Mouse (Mus musculus) E14TG2a.4 (cell line): Measurements from ENCODE around the gene Tuba1b.
A peak's percentile ranks its signal among the peaks of the same experiment; 100 is the strongest.
"Not testable (repeated sequence)": the region's sequence is repeated elsewhere in the genome, so short reads cannot be mapped to it uniquely, and the experiment has no call there.

Experiments used
- H3K27me3 ChIP-seq: 2 replicates; pipeline ENCODE4 v1.6.1; 2014; ENCODE audit warnings: low read length, control low read depth; ENCODE audit not compliant: insufficient read depth
- H3K36me3 ChIP-seq: 2 replicates; pipeline ENCODE4 v1.6.1; 2014; ENCODE audit warnings: low read length, control low read depth; ENCODE audit not compliant: insufficient read depth
- H3K4me1 ChIP-seq: replicated peaks from 2 replicates; pipeline ENCODE4 v1.6.1; 2014; ENCODE audit warnings: low read depth, low read length, control low read depth
- H3K4me3 ChIP-seq: replicated peaks from 2 replicates; pipeline ENCODE4 v1.5.1; 2014; ENCODE audit warnings: mild to moderate bottlenecking, low read length
- H3K9me3 ChIP-seq: 2 replicates; pipeline ENCODE4 v1.6.1; 2014; ENCODE audit warnings: low read length, control low read depth
- CTCF ChIP-seq: conservative IDR thresholded peaks from 2 replicates; pipeline ENCODE4 v1.5.1; 2014; ENCODE audit warnings: low read length
- NANOG ChIP-seq: IDR thresholded peaks from 2 replicates; pipeline ENCODE4 v1.6.1; 2014; ENCODE audit warnings: borderline replicate concordance, low read length, mixed read lengths
- POU5F1 ChIP-seq: IDR thresholded peaks from 2 replicates; pipeline ENCODE4 v1.6.1; 2014; ENCODE audit warnings: low read length, borderline replicate concordance

Gene Tuba1b

DNA sequence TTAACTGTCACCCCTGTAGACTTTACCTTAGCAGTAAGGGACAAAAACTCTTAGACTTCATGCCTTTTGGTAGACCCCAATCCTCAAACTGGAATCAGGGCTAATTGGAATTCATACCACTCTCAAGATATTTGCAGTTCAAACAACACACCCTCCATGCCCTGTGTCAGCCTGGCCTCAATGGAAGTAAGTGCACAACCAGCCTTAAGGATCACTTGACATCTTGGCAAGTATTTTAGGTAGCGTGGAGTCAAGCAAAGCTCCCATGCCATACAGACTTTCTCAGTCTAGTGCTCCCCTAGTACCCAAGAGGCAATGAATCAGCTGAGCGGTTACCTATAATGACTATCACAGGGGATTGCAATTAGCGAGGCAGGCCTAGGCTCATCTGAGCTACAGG, 3.4 kb downstream of the Tuba1b start:
- peaks cover 26% of the 10 kb centered on the region for H3K36me3 ChIP-seq
- no peak for TF ChIP-seq NANOG
- TF ChIP-seq CTCF: no peak
- TF ChIP-seq POU5F1: no peak
- H3K9me3 ChIP-seq: 0 out of 2 replicates have a peak, but pooled peaks cover 5% of the 10 kb centered on the region
- H3K4me3 ChIP-seq: no peak overlapping the region; the same call in 1 of the 2 replicates
- H3K4me1 ChIP-seq: peaks cover 36% of the 10 kb centered on the region
- no peaks in the 10 kb centered on the region for H3K27me3 ChIP-seq

DNA sequence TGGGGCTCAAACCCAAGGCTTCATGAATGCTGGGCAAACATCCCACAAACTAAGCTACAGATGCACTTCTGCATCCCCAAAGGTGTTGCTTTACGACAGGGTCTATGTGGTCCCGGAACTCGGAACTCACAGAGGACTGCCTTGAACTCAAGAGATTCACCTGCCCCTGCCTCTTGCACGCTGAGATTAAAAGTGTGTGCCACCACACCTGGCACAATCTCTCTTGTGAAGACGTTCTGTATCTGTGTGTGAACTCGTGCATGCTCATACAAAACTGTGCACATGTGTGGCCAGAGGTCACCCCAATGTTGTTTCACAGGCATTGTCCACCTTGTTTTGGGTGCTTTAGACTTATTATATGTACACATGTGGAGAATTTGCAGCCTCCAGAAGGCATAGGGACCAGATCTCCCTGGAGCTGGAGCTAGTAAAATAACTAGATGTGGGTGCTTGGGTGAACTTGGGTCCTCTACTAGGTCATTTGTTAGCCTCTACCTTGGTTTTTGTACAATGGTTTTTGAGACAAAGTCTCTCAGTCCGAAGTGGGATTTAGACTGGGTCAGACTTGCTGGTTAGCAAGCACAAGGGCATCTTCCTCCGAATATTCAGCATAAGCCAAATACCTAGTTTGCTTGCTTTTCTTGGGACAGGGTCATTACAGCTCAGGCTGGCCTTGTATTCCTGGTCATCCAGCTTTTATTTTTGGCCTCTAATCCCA, 4.2 kb downstream of the Tuba1b start:
- Histone ChIP-seq H3K36me3 (peaks cover 26% of the 10 kb centered on the region), H3K9me3 (0 out of 2 replicates have a peak, but pooled peaks cover 6% of the 10 kb centered on the region), H3K4me3 (no peak overlapping the region), H3K4me1 (peaks cover 30% of the 10 kb centered on the region), H3K27me3 (no peaks in the 10 kb centered on the region)
- TF ChIP-seq POU5F1: no peak

DNA sequence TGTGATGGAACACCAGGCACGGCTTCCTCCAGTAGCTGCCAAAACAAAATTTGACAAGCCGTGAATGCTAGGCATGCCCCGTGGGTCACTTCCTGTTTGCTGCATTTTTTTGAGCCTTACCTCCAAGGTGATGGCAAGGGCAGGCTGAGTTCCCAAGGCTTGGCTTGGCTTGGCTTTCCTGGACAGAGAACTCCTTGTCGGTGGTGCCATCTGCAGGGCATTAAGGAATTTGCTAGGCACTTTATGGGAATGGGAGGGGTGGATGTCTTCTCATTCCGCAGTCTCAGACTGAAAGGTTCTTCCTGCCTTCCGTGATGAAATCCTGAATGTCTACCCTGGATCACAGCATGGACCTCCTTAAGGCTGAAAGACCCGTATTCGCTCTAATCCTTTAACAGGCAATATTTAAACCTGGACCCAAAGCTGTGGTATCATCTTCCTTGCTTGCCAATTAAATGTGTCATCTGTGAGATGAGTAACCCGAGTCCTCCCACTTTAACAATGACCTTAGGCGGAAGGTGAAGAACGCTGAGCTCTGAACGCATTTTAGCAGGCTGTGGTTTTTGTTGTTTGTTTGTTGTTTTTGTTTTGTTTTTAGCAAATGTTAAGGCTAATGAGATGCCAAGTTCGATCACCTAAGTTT, 5.6 kb downstream of the Tuba1b start:
- Histone ChIP-seq H3K4me1 (peaks cover 30% of the 10 kb centered on the region), H3K9me3 (0 out of 2 replicates have a peak, but pooled peaks cover 6% of the 10 kb centered on the region), H3K36me3 (peaks cover 26% of the 10 kb centered on the region), H3K27me3 (no peaks in the 10 kb centered on the region), H3K4me3 (0 out of 2 replicates have a peak overlapping the region, but pooled peaks have one; percentile 13)
- TF ChIP-seq CTCF (peak; percentile 50), POU5F1 (no peak)

DNA sequence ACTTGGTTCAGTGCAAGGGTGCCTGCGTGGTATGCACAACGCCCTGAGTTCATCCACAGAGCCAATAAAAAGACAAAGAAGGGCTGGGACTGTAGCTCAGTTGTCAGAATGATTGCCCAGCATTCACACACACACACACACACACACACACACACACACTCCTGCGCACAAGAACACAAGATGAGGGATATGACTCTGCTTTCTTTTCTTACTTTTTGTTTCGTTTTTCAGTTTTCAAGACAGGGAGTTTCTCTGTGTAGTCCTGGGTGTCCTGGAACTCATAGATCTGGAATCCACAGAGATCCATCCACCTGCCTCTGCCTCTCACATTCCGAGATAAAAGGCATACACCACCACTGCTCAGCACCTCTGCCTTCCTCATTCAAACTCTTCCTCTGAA, 6.8 kb downstream of the Tuba1b start:
- H3K4me1 ChIP-seq: peaks cover 30% of the 10 kb centered on the region
- H3K4me3 ChIP-seq: no peak overlapping the region
- no peaks in the 10 kb centered on the region for H3K27me3 ChIP-seq
- peaks cover 18% of the 10 kb centered on the region for H3K36me3 ChIP-seq
- TF ChIP-seq POU5F1 (no peak), CTCF (no peak), NANOG (no peak)
- 0 out of 2 replicates have a peak, but pooled peaks cover 6% of the 10 kb centered on the region for H3K9me3 ChIP-seq

DNA sequence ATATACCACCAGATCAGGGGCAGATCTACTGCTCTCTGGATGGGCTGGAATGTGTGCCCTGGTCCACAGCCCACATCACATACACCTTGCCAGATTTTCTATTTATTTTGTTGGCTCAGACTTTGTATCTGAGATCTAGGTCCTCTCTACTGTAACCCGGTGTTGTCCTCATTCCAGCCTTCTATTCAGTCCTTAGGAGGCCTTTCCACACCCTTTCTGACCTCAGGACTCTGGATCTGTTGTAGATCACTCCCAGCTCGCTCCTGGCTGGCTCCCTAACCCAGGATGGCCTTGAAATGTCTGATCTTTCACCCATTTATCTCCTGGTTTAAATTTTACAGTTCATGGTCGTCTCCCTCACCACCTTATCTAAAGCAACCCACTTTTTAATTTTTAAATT, 9.7 kb downstream of the Tuba1b start:
- Histone ChIP-seq H3K9me3 (0 out of 2 replicates have a peak, but pooled peaks cover 6% of the 10 kb centered on the region), H3K4me3 (no peak overlapping the region), H3K36me3 (no peaks in the 10 kb centered on the region), H3K4me1 (peaks cover 23% of the 10 kb centered on the region), H3K27me3 (no peaks in the 10 kb centered on the region)
- TF ChIP-seq CTCF: no peak
- no peak for TF ChIP-seq NANOG
- no peak for TF ChIP-seq POU5F1

DNA sequence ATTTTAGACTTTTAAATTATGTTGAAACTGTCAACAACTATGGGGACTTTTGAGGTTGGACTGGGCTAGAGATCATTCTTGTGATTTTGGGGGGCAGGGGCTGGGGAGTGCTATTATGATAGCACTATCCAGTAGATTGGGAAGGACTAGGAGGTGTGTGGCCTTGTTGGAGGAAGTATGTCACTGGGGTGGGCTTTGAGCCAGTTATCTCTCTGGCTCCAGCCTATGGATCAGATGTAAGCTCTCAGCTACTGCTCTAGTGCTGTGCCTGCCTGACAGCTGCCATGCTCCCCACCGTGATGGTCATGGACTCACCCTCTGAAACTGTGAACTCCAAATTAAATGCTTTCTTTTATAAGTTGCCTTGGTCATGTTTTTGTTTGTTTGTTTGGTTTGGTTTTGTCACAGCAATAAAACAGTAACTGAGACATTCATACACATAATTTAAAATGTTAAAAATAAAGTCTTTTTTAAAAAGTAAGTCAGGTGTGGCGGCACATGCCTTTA, 11.3 kb downstream of the Tuba1b start:
- Histone ChIP-seq H3K4me1 (peaks cover 19% of the 10 kb centered on the region), H3K36me3 (no peaks in the 10 kb centered on the region), H3K27me3 (no peaks in the 10 kb centered on the region), H3K9me3 (0 out of 2 replicates have a peak, but pooled peaks cover 6% of the 10 kb centered on the region), H3K4me3 (no peak overlapping the region)
- no peak for TF ChIP-seq CTCF
- no peak for TF ChIP-seq POU5F1
- TF ChIP-seq NANOG: no peak

DNA sequence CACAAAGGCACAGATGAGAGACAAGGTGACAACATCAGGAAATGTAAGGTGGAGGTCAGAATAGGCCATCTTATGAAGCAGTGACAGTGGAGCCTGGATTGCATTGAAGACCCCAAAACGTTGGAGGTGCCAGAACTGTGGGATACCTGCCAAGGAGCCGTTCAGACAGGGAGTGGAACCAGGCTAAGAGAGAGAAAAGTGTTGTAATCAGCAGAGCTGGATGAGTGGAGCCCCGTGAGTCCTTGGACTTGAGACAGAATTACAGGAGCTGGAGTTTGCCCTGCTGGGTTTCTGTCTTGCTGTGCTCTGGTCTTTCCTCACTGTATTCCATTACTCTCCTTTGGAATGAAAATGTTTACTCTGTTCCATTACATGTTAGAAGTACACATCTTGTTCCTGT, 11.8 kb downstream of the Tuba1b start:
- H3K27me3 ChIP-seq: no peaks in the 10 kb centered on the region
- no peak for TF ChIP-seq CTCF
- TF ChIP-seq POU5F1: no peak
- no peak for TF ChIP-seq NANOG
- H3K36me3 ChIP-seq: no peaks in the 10 kb centered on the region
- H3K4me3 ChIP-seq: no peak overlapping the region
- peaks cover 19% of the 10 kb centered on the region for H3K4me1 ChIP-seq
- 0 out of 2 replicates have a peak, but pooled peaks cover 6% of the 10 kb centered on the region for H3K9me3 ChIP-seq

DNA sequence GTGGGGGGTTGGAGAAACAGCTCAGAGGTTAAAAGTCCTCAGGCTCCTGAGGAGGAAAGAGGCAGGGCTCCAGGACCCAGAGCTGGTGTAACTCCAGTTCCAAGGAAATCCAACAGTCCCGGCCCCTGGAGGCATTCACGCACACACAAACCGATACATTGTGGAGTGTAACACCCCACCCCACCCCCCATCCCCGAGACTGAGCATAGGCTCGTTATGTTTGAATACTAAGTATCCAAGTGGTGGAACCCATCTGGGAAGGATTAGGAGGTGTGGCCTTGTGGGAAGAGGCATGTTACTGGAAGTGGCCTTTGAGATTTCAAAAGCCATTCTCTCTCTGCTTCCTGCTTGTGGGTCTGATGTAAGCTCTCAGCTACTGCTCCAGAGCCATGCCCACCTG, 12.9 kb downstream of the Tuba1b start:
- Histone ChIP-seq H3K9me3 (0 out of 2 replicates have a peak, but pooled peaks cover 6% of the 10 kb centered on the region), H3K4me1 (peaks cover 27% of the 10 kb centered on the region), H3K36me3 (no peaks in the 10 kb centered on the region), H3K27me3 (no peaks in the 10 kb centered on the region), H3K4me3 (no peak overlapping the region)
- TF ChIP-seq POU5F1: no peak
- TF ChIP-seq CTCF: no peak
- TF ChIP-seq NANOG: no peak

DNA sequence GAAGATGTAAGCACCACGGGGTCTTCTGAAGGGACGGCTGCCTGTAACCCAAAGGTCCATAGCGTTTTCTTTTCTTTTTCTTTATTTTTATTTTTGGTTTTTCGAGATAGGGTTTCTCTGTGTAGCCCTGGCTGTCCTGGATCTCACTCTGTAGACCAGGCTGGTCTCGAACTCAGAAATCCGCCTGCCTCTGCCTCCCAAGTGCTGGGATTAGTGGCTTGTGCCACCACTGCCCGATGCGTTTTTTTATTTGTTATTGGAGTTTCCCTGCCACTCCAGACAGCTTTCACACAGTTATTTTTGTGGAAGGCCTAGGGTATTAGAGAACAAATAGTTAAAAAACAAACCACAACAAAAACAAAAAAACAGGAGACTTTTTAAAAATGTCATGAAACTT, 15.9 kb downstream of the Tuba1b start:
- not testable (repeated sequence) for H3K9me3 ChIP-seq, H3K27me3 ChIP-seq
- H3K4me3 ChIP-seq: peak overlapping the region; percentile 99
- peaks cover 10% of the 10 kb centered on the region for H3K36me3 ChIP-seq
- H3K4me1 ChIP-seq: peaks cover 57% of the 10 kb centered on the region
